Mouse (Mus musculus) bone marrow, adult 2 months (tissue): ENCODE data around the gene Card14. TPM values are rescaled to one million over a fixed set of nuclear protein-coding genes. Genes with fewer than 3 reads are reported as not detected.

Experiments
- H3K27ac ChIP-seq: fragments of 200-500 bp; 2 replicates; pipeline ENCODE4 v1.5.1; 2012; ENCODE audit warnings: low read depth, mild to moderate bottlenecking, control low read depth, inconsistent platforms, low read length; ENCODE audit not compliant: control insufficient read depth, poor library complexity, insufficient read depth
- H3K4me1 ChIP-seq: fragments of 200-500 bp; 2 replicates; pipeline ENCODE4 v1.6.1; 2011; ENCODE audit warnings: low read length; ENCODE audit not compliant: control insufficient read depth, insufficient read depth
- H3K4me3 ChIP-seq: fragments of 200-500 bp; replicated peaks from 2 replicates; pipeline ENCODE3; 2011; ENCODE audit warnings: mild to moderate bottlenecking, low read depth, low read length, control low read depth; ENCODE audit not compliant: control insufficient read depth
- CTCF ChIP-seq: fragments of 200-500 bp; IDR thresholded peaks from 2 replicates; pipeline ENCODE4 v1.5.1; 2011; ENCODE audit warnings: low read length, control low read depth; ENCODE audit not compliant: control insufficient read depth, insufficient read depth
- POLR2A ChIP-seq: fragments of 200-500 bp; IDR thresholded peaks from 2 replicates; pipeline ENCODE4 v1.6.1; 2011; ENCODE audit warnings: low read depth, mild to moderate bottlenecking, control low read depth, low read length, borderline replicate concordance; ENCODE audit not compliant: control insufficient read depth
- WGBS: fragments of 180-500 bp; shearing (Covaris S2); methylation state at CpG from one replicate; pipeline ENCODE4 v1.1.7; 2018; 5-methylcytosine and 5-hydroxymethylcytosine counted together
- polyA plus RNA-seq: library from polyadenylated mRNA; stranded (reverse); fragments of >200 nt; gene quantifications from 2 replicates; pipeline ENCODE4 v1.2.4, GENCODE M21; 2011; ENCODE audit warnings: low replicate concordance; ENCODE audit not compliant: missing spikeins, insufficient read depth, insufficient read length

The Card14 gene
- polyA plus RNA-seq, 1 experiment, result not detected

GRCm38 (mm10) chr11:119298917-119299316 lies 8.7 kb upstream of the Card14 start:
- TF ChIP-seq POLR2A (no peak), CTCF (no peak)
- 9% methylated on average over 7 of the region's 7 CpGs for WGBS

GRCm38 (mm10) chr11:119299391-119300245 lies 8.0 kb upstream of the Card14 start, which contains the start of gene Eif4a3:
Eif4a3 (minus strand) TSS chr11:119300089.
- H3K4me3 ChIP-seq, result peak within 1 kb of the TSS; percentile 96
- under 1% methylated on average over 89 of the region's 89 CpGs for WGBS
- TF ChIP-seq POLR2A, result peak; percentile 38; the same call in 1 of the 2 replicates
- no peak for TF ChIP-seq CTCF
- peaks cover 2% of the 10 kb centered on the region for H3K4me1 ChIP-seq
- peak within 1 kb of the TSS; percentile 89 for H3K27ac ChIP-seq

More at GRCm38 (mm10) chr11:119298917-119299316, 8.7 kb upstream of the Card14 start:
- Histone ChIP-seq H3K4me1 (peaks cover 2% of the 10 kb centered on the region), H3K27ac (no peak overlapping the region), H3K4me3 (peak overlapping the region; percentile 96)

- Histone ChIP-seq H3K4me3 (peak overlapping the region; percentile 96), H3K27ac (peak overlapping the region; percentile 89; the same call in 1 of the 2 replicates), H3K4me1 (peaks cover 2% of the 10 kb centered on the region)
- whole genome bisulfite sequencing, result 2% methylated on average over 31 of the region's 31 CpGs
- TF ChIP-seq CTCF, result no peak
- no peak for TF ChIP-seq POLR2A
Measured at GRCm38 (mm10) chr11:119300246-119300935, 7.2 kb upstream of the Card14 start.

- no peak for TF ChIP-seq CTCF
- TF ChIP-seq POLR2A, result no peak
- H3K4me3 ChIP-seq, result no peak overlapping the region
- no peak overlapping the region for H3K27ac ChIP-seq
- WGBS, result 19% methylated on average over 2 of the region's 2 CpGs
- H3K4me1 ChIP-seq, result peaks cover 2% of the 10 kb centered on the region
Measured at GRCm38 (mm10) chr11:119300986-119301385, 6.6 kb upstream of the Card14 start.

- Histone ChIP-seq H3K4me3 (no peak overlapping the region), H3K27ac (no peak overlapping the region), H3K4me1 (no peaks in the 10 kb centered on the region; the same call in 1 of the 2 replicates)
- WGBS, result 49% methylated on average over 16 of the region's 16 CpGs
- peak; percentile 58 for TF ChIP-seq CTCF
- TF ChIP-seq POLR2A, result no peak
Measured at GRCm38 (mm10) chr11:119304904-119305712, 2.5 kb upstream of the Card14 start.

- Histone ChIP-seq H3K4me1 (no peaks in the 10 kb centered on the region; the same call in 1 of the 2 replicates), H3K27ac (no peak overlapping the region), H3K4me3 (no peak overlapping the region)
- TF ChIP-seq CTCF (no peak), POLR2A (no peak)
- 60% methylated on average over 13 of the region's 13 CpGs for WGBS
Measured at GRCm38 (mm10) chr11:119306762-119307657, 558 bp upstream of the Card14 start.

- WGBS, result 54% methylated on average over 11 of the region's 11 CpGs
- H3K4me1 ChIP-seq, result no peaks in the 10 kb centered on the region; the same call in 1 of the 2 replicates
- H3K27ac ChIP-seq, result no peak overlapping the region
- TF ChIP-seq CTCF, result no peak
- TF ChIP-seq POLR2A, result no peak
- no peak overlapping the region for H3K4me3 ChIP-seq
Measured at GRCm38 (mm10) chr11:119307916-119308315, 348 bp downstream of the Card14 start.
